Mouse (Mus musculus) CH12.LX (cell line): ENCODE data around the gene Rpl27a. TPM values are rescaled to one million over a fixed set of nuclear protein-coding genes. Genes with fewer than 3 reads are reported as not detected.

ENCODE experiments used
- DNase-seq: peaks from one replicate; pipeline ENCODE4 v3.0.0-alpha.2; 2013; ENCODE audit errors: extremely low read depth
- H3K27ac ChIP-seq: 2 replicates; pipeline ENCODE4 v1.5.1; 2012; ENCODE audit warnings: low read depth, mild to moderate bottlenecking, control low read depth, moderate library complexity; ENCODE audit not compliant: insufficient read depth
- H3K27me3 ChIP-seq: replicated peaks from 2 replicates; pipeline ENCODE3; 2012; ENCODE audit warnings: inconsistent platforms
- H3K36me3 ChIP-seq, 2 experiments: replicated peaks in 1 of 2; 2 replicates each; pipeline versions ENCODE3 to v1.6.1; 2012; ENCODE audit warnings: inconsistent platforms in 1 of 2, low read length in 1 of 2, mild to moderate bottlenecking in 1 of 2, mixed read lengths in 1 of 2, moderate library complexity in 1 of 2; ENCODE audit not compliant: control insufficient read depth in 1 of 2, insufficient read depth in 1 of 2
- H3K4me1 ChIP-seq, 2 experiments: 2 replicates each; pipeline ENCODE4 v1.6.1; 2012; ENCODE audit warnings: inconsistent platforms in 1 of 2, moderate library complexity in 1 of 2; ENCODE audit not compliant: insufficient read depth in 2 of 2, control insufficient read depth in 1 of 2
- H3K4me2 ChIP-seq: 2 replicates; pipeline ENCODE4 v1.6.1; 2012; ENCODE audit warnings: low read depth, mild to moderate bottlenecking, control low read depth; ENCODE audit not compliant: poor library complexity, insufficient read depth, severe bottlenecking
- H3K4me3 ChIP-seq, 3 experiments: fragments of 150-350 bp in 1 of 3; sonication (generic) in 1 of 3; replicated peaks in 1 of 3; 2 replicates each; pipeline versions ENCODE3 to v1.5.1; 2011 to 2012; ENCODE audit warnings: low read depth in 2 of 3, low read length in 2 of 3, mild to moderate bottlenecking in 2 of 3, moderate library complexity in 2 of 3, control low read depth in 1 of 3, improper control_type of control experiment in 1 of 3, inconsistent platforms in 1 of 3, mixed read lengths in 1 of 3; ENCODE audit not compliant: poor library complexity in 1 of 3
- H3K79me2 ChIP-seq: replicated peaks from 2 replicates; pipeline ENCODE4 v1.6.1; 2012; ENCODE audit warnings: mild to moderate bottlenecking, moderate library complexity; ENCODE audit not compliant: control insufficient read depth, poor library complexity, insufficient read depth, severe bottlenecking; ENCODE audit errors: extremely low read depth
- H3K9ac ChIP-seq: 2 replicates; pipeline ENCODE4 v1.6.1; 2012; ENCODE audit warnings: low read depth, mild to moderate bottlenecking, control low read depth, moderate library complexity; ENCODE audit not compliant: insufficient read depth
- H3K9me3 ChIP-seq: replicated peaks from 2 replicates; pipeline ENCODE3; 2012; ENCODE audit warnings: low read length, inconsistent platforms, mixed read lengths
- BHLHE40 ChIP-seq: IDR thresholded peaks from 2 replicates; pipeline ENCODE4 v1.6.1; 2011; ENCODE audit warnings: mild to moderate bottlenecking, low read depth, low read length, improper control_type of control experiment
- CHD2 ChIP-seq: IDR thresholded peaks from 2 replicates; pipeline ENCODE4 v1.6.1; 2011; ENCODE audit warnings: low read length, improper control_type of control experiment
- E2F4 ChIP-seq: IDR thresholded peaks from 2 replicates; pipeline ENCODE4 v1.6.1; 2011; ENCODE audit warnings: low read depth, low read length, improper control_type of control experiment; ENCODE audit not compliant: insufficient replicate concordance
- ETS1 ChIP-seq: conservative IDR thresholded peaks from 2 replicates; pipeline ENCODE4 v1.6.1; 2012; ENCODE audit warnings: low read depth, mild to moderate bottlenecking, inconsistent platforms, low read length, improper control_type of control experiment, moderate library complexity
- GABPA ChIP-seq: IDR thresholded peaks from 2 replicates; pipeline ENCODE4 v1.6.1; 2012; ENCODE audit warnings: low read depth, low read length, improper control_type of control experiment, inconsistent platforms; ENCODE audit not compliant: insufficient replicate concordance
- HCFC1 ChIP-seq: IDR thresholded peaks from 2 replicates; pipeline ENCODE4 v1.6.1; 2012; ENCODE audit warnings: low read depth, mild to moderate bottlenecking, inconsistent platforms, low read length, improper control_type of control experiment
- IRF4 ChIP-seq: IDR thresholded peaks from 2 replicates; pipeline ENCODE4 v1.6.1; 2014; ENCODE audit warnings: low read depth, mild to moderate bottlenecking, inconsistent platforms, low read length, improper control_type of control experiment
- JUN ChIP-seq: IDR thresholded peaks from 2 replicates; pipeline ENCODE4 v1.6.1; 2011; ENCODE audit warnings: low read depth, mild to moderate bottlenecking, low read length, improper control_type of control experiment, moderate library complexity; ENCODE audit not compliant: insufficient read depth
- JUND ChIP-seq: conservative IDR thresholded peaks from 2 replicates; pipeline ENCODE4 v1.6.1; 2011; ENCODE audit warnings: low read depth, low read length, improper control_type of control experiment
- MAFK ChIP-seq: IDR thresholded peaks from 2 replicates; pipeline ENCODE4 v1.6.1; 2011; ENCODE audit warnings: low read length, improper control_type of control experiment; ENCODE audit not compliant: insufficient replicate concordance
- MAX ChIP-seq: IDR thresholded peaks from 2 replicates; pipeline ENCODE4 v1.6.1; 2011; ENCODE audit warnings: low read length, improper control_type of control experiment
- MYC ChIP-seq: IDR thresholded peaks from 2 replicates; pipeline ENCODE4 v1.6.1; 2011; ENCODE audit warnings: low read depth, mild to moderate bottlenecking, improper control_type of control experiment, low read length
- NRF1 ChIP-seq: IDR thresholded peaks from 2 replicates; pipeline ENCODE4 v1.6.1; 2014; ENCODE audit warnings: low read depth, mild to moderate bottlenecking, inconsistent platforms, low read length, improper control_type of control experiment, moderate library complexity
- POLR2AphosphoS2 ChIP-seq: IDR thresholded peaks from 2 replicates; pipeline ENCODE4 v1.6.1; 2011; ENCODE audit warnings: low read depth, low read length, improper control_type of control experiment
- SIN3A ChIP-seq: IDR thresholded peaks from 2 replicates; pipeline ENCODE4 v1.6.1; 2012; ENCODE audit warnings: low read length, improper control_type of control experiment, inconsistent platforms
- SMC3 ChIP-seq: IDR thresholded peaks from 2 replicates; pipeline ENCODE4 v1.6.1; 2011; ENCODE audit warnings: low read depth, low read length, improper control_type of control experiment
- TBP ChIP-seq: conservative IDR thresholded peaks from 2 replicates; pipeline ENCODE4 v1.6.1; 2011; ENCODE audit warnings: low read depth, low read length, improper control_type of control experiment
- USF2 ChIP-seq: conservative IDR thresholded peaks from 2 replicates; pipeline ENCODE4 v1.6.1; 2011; ENCODE audit warnings: low read depth, low read length, improper control_type of control experiment
- ZKSCAN1 ChIP-seq: IDR thresholded peaks from 2 replicates; pipeline ENCODE4 v1.6.1; 2012; ENCODE audit warnings: low read depth, inconsistent platforms, low read length, improper control_type of control experiment, borderline replicate concordance
- ZMIZ1 ChIP-seq: IDR thresholded peaks from 2 replicates; pipeline ENCODE4 v1.6.1; 2012; ENCODE audit warnings: low read depth, mild to moderate bottlenecking, inconsistent platforms, low read length, improper control_type of control experiment
- dilution Hi-C: fragments of 300-500 bp; cut with MboI; formaldehyde crosslinking; loops from 2 replicates; pipeline ENCODE4 v1.14.3; 2020; ENCODE audit warnings: low sequenced_read_pairs; ENCODE audit not compliant: extremely low pct_unique_long_range_greater_than_20kb, extremely low pct_ligation_motif_present
- in situ Hi-C: fragments of 300-500 bp; cut with MboI; formaldehyde crosslinking; loops from 3 replicates; pipeline ENCODE4 v1.14.3; 2019; ENCODE audit warnings: low sequenced_read_pairs, low pct_ligation_motif_present, low pct_unique_long_range_greater_than_20kb, mixed read lengths
- polyA plus RNA-seq: library from polyadenylated mRNA; unstranded; fragments of >175 nt; gene quantifications from 2 replicates; pipeline ENCODE4 v1.2.1, GENCODE M21; 2012; ENCODE audit warnings: low read depth; ENCODE audit not compliant: insufficient read length
- total RNA-seq, 2 experiments: library from RNA; depleted of rRNA; stranded (reverse); fragments of 300-350 nt in 1 of 2; fragments of >200 nt in 1 of 2; gene quantifications; 2 replicates each; pipeline ENCODE4 v1.2.3; 2012 to 2014

Gene Rpl27a
- total and polyA plus RNA-seq, 3 experiments, result 230 to 1,338 (median 1,216) TPM

- H3K4me2 ChIP-seq, result no peak overlapping the region
- H3K9me3 ChIP-seq, result peaks cover 5% of the 10 kb centered on the region
- dilution Hi-C loops, result no loop called here
- TF ChIP-seq IRF4, result no peak
- TF ChIP-seq NRF1, result no peak
- TF ChIP-seq POLR2AphosphoS2, result no peak
- no peak for TF ChIP-seq BHLHE40
- TF ChIP-seq CHD2, result no peak
- no peak for TF ChIP-seq TBP
- no peak for TF ChIP-seq SMC3
- TF ChIP-seq GABPA, result no peak
- no peak for TF ChIP-seq JUN
- no peak for TF ChIP-seq E2F4
- TF ChIP-seq ETS1, result no peak
- TF ChIP-seq ZKSCAN1, result no peak
- TF ChIP-seq SIN3A, result no peak
- TF ChIP-seq MYC, result no peak
- no peak for TF ChIP-seq MAX
- TF ChIP-seq ZMIZ1, result no peak
- no peak for TF ChIP-seq USF2
- TF ChIP-seq HCFC1, result no peak
- TF ChIP-seq JUND, result no peak
- no peak for TF ChIP-seq MAFK
- no peak overlapping the region for H3K4me3 ChIP-seq
- H3K27ac ChIP-seq, result no peak overlapping the region
- H3K79me2 ChIP-seq, result no peaks in the 10 kb centered on the region
- in situ Hi-C loops, result no loop called here
- H3K36me3 ChIP-seq, result no peaks in the 10 kb centered on the region
- no peak overlapping the region for H3K9ac ChIP-seq
- peaks cover 9 to 28% of the 10 kb centered on the region in 2 experiments; a peak in 3 of 4 replicates for H3K4me1 ChIP-seq
- H3K27me3 ChIP-seq, result no peaks in the 10 kb centered on the region
- DNase-seq, result no peak
Measured at GRCm38 (mm10) chr7:109566841-109567768, 48.2 kb downstream of the Rpl27a start.
